Mouse (Mus musculus) liver, postnatal 0 days (tissue): ENCODE results near the gene 9930111J21Rik2.

ENCODE experiments used
- CTCF ChIP-seq: sonication (generic); IDR thresholded peaks from 2 replicates; pipeline ENCODE4 v1.5.1; 2016; ENCODE audit warnings: antibody characterized with exemption, low read depth
- EP300 ChIP-seq: IDR thresholded peaks from 2 replicates; pipeline ENCODE4 v1.6.1; 2016; ENCODE audit warnings: antibody characterized with exemption, low read depth, mild to moderate bottlenecking

DNA sequence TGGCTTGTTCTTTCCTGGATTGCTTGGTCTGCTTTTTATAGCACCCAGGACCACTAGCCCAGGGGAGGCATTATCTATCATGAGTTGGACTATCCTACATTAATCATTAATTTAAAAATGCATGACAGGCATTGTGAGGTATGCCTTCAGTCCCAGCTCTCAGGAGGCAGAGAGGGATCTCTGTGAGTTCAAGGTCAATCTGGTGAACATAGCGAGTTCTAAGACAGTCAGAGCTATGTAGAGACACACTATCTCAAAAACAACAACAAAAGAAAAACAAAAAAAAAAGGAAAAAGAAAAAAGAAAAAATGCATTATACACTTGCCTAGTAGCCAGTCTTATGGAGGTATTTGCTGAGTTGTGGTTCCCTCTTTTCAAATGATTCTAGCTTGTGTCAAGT, 33.3 kb upstream of the 9930111J21Rik2 start:
- TF ChIP-seq CTCF: no peak
- TF ChIP-seq EP300: no peak
